Mouse (Mus musculus) hindbrain, postnatal 0 days (tissue): Measurements from ENCODE around the gene Khnyn. TPM values are rescaled to one million over a fixed set of nuclear protein-coding genes. Genes with fewer than 3 reads are reported as not detected.

Source experiments
- ATAC-seq: fragments of 200-750 bp; cut with Nextera tagmentation; 2 replicates; pipeline ENCODE4 v1.8.0; 2017; ENCODE audit warnings: mild to moderate bottlenecking, moderate TSS enrichment, moderate library complexity
- DNase-seq: peaks from one replicate; pipeline ENCODE4 v3.0.0-alpha.2; 2015; ENCODE audit warnings: low spot score
- H3K27ac ChIP-seq: fragments of 300-500 bp; sonication (generic); 2 replicates; pipeline ENCODE4 v1.5.1; 2014; ENCODE audit warnings: mild to moderate bottlenecking
- H3K27me3 ChIP-seq: fragments of 300-500 bp; sonication (generic); 2 replicates; pipeline ENCODE4 v1.6.1; 2014; ENCODE audit warnings: low read length, mixed read lengths; ENCODE audit not compliant: insufficient read depth
- H3K36me3 ChIP-seq: fragments of 300-500 bp; sonication (generic); 2 replicates; pipeline ENCODE4 v1.6.1; 2014; ENCODE audit warnings: low read length, mixed read lengths; ENCODE audit not compliant: insufficient read depth
- H3K4me1 ChIP-seq: fragments of 300-500 bp; sonication (generic); 2 replicates; pipeline ENCODE4 v1.6.1; 2014; ENCODE audit warnings: antibody characterized with exemption, low read length, mixed read lengths; ENCODE audit not compliant: insufficient read depth
- H3K4me2 ChIP-seq: fragments of 300-500 bp; sonication (generic); 2 replicates; pipeline ENCODE4 v1.6.1; 2014; ENCODE audit warnings: low read depth, mild to moderate bottlenecking, low read length, moderate library complexity, mixed read lengths
- H3K4me3 ChIP-seq: fragments of 300-500 bp; sonication (generic); 2 replicates; pipeline ENCODE4 v1.5.1; 2014; ENCODE audit warnings: low read length
- H3K9ac ChIP-seq: fragments of 300-500 bp; sonication (generic); replicated peaks from 2 replicates; pipeline ENCODE4 v1.6.1; 2014; ENCODE audit warnings: mild to moderate bottlenecking, low read length, moderate library complexity, mixed read lengths
- H3K9me3 ChIP-seq: fragments of 300-500 bp; sonication (generic); 2 replicates; pipeline ENCODE4 v1.6.1; 2016; ENCODE audit warnings: low read length, mixed read lengths
- CTCF ChIP-seq: IDR thresholded peaks from 2 replicates; pipeline ENCODE4 v1.5.1; 2016; ENCODE audit warnings: antibody characterized with exemption, control low read depth, low read depth
- WGBS: fragments of 180-500 bp; shearing (Covaris S2); extraction: QIAGEN DNeasy Blood & Tissue Kit; methylation state at CpG from one replicate; pipeline ENCODE4 v1.1.7; 2014; 5-methylcytosine and 5-hydroxymethylcytosine counted together
- polyA plus RNA-seq: library from polyadenylated mRNA; unstranded; fragments of >200 nt; fragmentation: Nextera tagmentation; extraction: Ambion mirVana; gene quantifications from 2 replicates; pipeline ENCODE4 v1.2.1, GENCODE M21; 2015
- total RNA-seq: library from RNA; depleted of rRNA; stranded (reverse); fragments of >200 nt; gene quantifications from 2 replicates; pipeline ENCODE4 v1.2.3, GENCODE M21; 2014

Khnyn gene
- total and polyA plus RNA-seq, 2 experiments from 2014 or later, result 7.1 to 17.9 TPM

GRCm38 (mm10) chr14:55886571-55887382 is 2.0 kb downstream of the Khnyn start:
- Histone ChIP-seq H3K27ac (no peak overlapping the region), H3K27me3 (no peaks in the 10 kb centered on the region), H3K4me3 (no peak overlapping the region), H3K4me2 (no peak overlapping the region), H3K4me1 (no peaks in the 10 kb centered on the region), H3K36me3 (peaks cover 17% of the 10 kb centered on the region; the same call in 1 of the 2 replicates), H3K9ac (no peak overlapping the region; the same call in 1 of the 2 replicates), H3K9me3 (no peaks in the 10 kb centered on the region)
- WGBS, result 82% methylated on average over 24 of the region's 24 CpGs
- ATAC-seq (no peak), DNase-seq (no peak)
- TF ChIP-seq CTCF, result no peak

- DNase-seq, result no peak
- no peak overlapping the region for H3K9ac ChIP-seq
- no peaks in the 10 kb centered on the region for H3K27me3 ChIP-seq
- no peak overlapping the region for H3K27ac ChIP-seq
- no peak overlapping the region for H3K4me3 ChIP-seq
- ATAC-seq, result no peak
- peaks cover 42% of the 10 kb centered on the region for H3K36me3 ChIP-seq
- TF ChIP-seq CTCF, result no peak
- no peak overlapping the region for H3K4me2 ChIP-seq
- no peaks in the 10 kb centered on the region for H3K9me3 ChIP-seq
- 96% methylated on average over 12 of the region's 12 CpGs for WGBS
- peaks cover 11% of the 10 kb centered on the region for H3K4me1 ChIP-seq
These were observed 12.9 kb downstream of the Khnyn start for GRCm38 (mm10) chr14:55897671-55898070.

GRCm38 (mm10) chr14:55898947-55899346 is 14.2 kb downstream of the Khnyn start:
- WGBS, result 92% methylated on average over 7 of the region's 7 CpGs
- peak overlapping the region; percentile 90 for H3K4me2 ChIP-seq
- H3K27me3 ChIP-seq, result no peaks in the 10 kb centered on the region
- H3K9me3 ChIP-seq, result no peaks in the 10 kb centered on the region
- H3K36me3 ChIP-seq, result peaks cover 35% of the 10 kb centered on the region
- H3K9ac ChIP-seq, result peak overlapping the region; percentile 76; the same call in 1 of the 2 replicates
- DNase-seq, result no peak
- H3K4me1 ChIP-seq, result peaks cover 11% of the 10 kb centered on the region
- H3K27ac ChIP-seq, result no peak overlapping the region
- no peak for TF ChIP-seq CTCF
- no peak overlapping the region for H3K4me3 ChIP-seq
- ATAC-seq, result no peak

GRCm38 (mm10) chr14:55899701-55900413 is 15.1 kb downstream of the Khnyn start, which contains the start of gene Sdr39u1:
Gene Sdr39u1 (minus strand): TSS chr14:55900293.
- Histone ChIP-seq H3K9ac (peak within 1 kb of the TSS; percentile 76), H3K9me3 (no peaks in the 10 kb centered on the region), H3K4me1 (peaks cover 11% of the 10 kb centered on the region), H3K27ac (peak within 1 kb of the TSS; percentile 84), H3K36me3 (peaks cover 26% of the 10 kb centered on the region), H3K27me3 (no peaks in the 10 kb centered on the region), H3K4me2 (peak within 1 kb of the TSS; percentile 90), H3K4me3 (peak within 1 kb of the TSS; percentile 52)
- ATAC-seq, result peak; percentile 96
- peak; percentile 96 for DNase-seq
- TF ChIP-seq CTCF, result no peak
- WGBS, result 2% methylated on average over 39 of the region's 39 CpGs

- Histone ChIP-seq H3K36me3 (peaks cover 21% of the 10 kb centered on the region; the same call in 1 of the 2 replicates), H3K4me3 (peak overlapping the region; percentile 52), H3K9me3 (no peaks in the 10 kb centered on the region), H3K27me3 (no peaks in the 10 kb centered on the region), H3K4me2 (peak overlapping the region; percentile 90), H3K4me1 (peaks cover 11% of the 10 kb centered on the region), H3K9ac (peak overlapping the region; percentile 76), H3K27ac (peak overlapping the region; percentile 84)
- no peak for ATAC-seq
- DNase-seq, result no peak
- TF ChIP-seq CTCF, result no peak
- WGBS, result 8% methylated on average over 12 of the region's 12 CpGs
These were observed 15.6 kb downstream of the Khnyn start for GRCm38 (mm10) chr14:55900414-55900755.

- Histone ChIP-seq H3K36me3 (no peaks in the 10 kb centered on the region), H3K27ac (no peak overlapping the region), H3K9me3 (no peaks in the 10 kb centered on the region), H3K4me3 (no peak overlapping the region), H3K4me2 (no peak overlapping the region), H3K9ac (no peak overlapping the region), H3K27me3 (no peaks in the 10 kb centered on the region), H3K4me1 (peaks cover 5% of the 10 kb centered on the region; the same call in 1 of the 2 replicates)
- no peak for ATAC-seq
- DNase-seq, result no peak
- TF ChIP-seq CTCF, result peak; percentile 58
- 31% methylated on average over 1 of the region's 1 CpGs for WGBS
These were observed 20.8 kb downstream of the Khnyn start for GRCm38 (mm10) chr14:55905518-55905917.
